Mouse (Mus musculus) erythroblast, adult 5-6 weeks (primary cell): ENCODE data around the gene Fam107b. TPM values are rescaled to one million over a fixed set of nuclear protein-coding genes. Genes with fewer than 3 reads are reported as not detected.
"Not testable (repeated sequence)": the region's sequence is repeated elsewhere in the genome, so short reads cannot be mapped to it uniquely, and the experiment has no call there.

Experiments used
- ATAC-seq: replicated peaks from 2 replicates; pipeline ENCODE4 v1.8.0; 2016; ENCODE audit warnings: moderate number of reproducible peaks, mild to moderate bottlenecking, moderate TSS enrichment, inconsistent platforms; ENCODE audit not compliant: poor library complexity, low FRiP score, severe bottlenecking
- total RNA-seq, 2 experiments: library from RNA; stranded (forward) in 1 of 2; stranded (reverse) in 1 of 2; fragments of 150-400 nt in 1 of 2; fragments of 200-764, 138-1000 nt in 1 of 2; gene quantifications; 2 replicates each; pipeline versions ENCODE4 v1.2.3 to v1.2.4; 2015 to 2017; ENCODE audit warnings: low replicate concordance in 2 of 2

Fam107b gene
- total RNA-seq, 2 experiments from 2014 or later: 136 to 180 TPM

GRCm38 (mm10) chr2:3704311-3705162 lies 134.2 kb downstream of the Fam107b start:
- no peak for ATAC-seq

DNA sequence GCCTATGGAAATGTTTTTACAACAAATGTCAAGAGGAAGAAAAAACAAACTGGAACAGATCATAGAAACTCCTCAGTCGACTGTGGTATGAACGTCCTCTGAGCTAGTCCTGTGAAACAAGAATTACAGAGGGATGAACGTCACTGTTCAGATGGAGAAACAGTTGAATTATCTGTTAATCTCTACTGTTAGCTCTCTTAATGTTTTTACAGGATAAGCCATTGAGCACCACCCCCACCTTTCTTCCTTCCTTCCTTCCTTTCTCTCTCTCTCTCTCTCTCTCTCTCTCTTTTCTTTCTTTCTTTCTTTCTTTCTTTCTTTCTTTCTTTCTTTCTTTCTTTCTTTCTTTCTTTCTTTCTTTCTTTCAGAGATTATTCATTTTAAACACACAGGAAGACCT lies 135.0 kb downstream of the Fam107b start:
- ATAC-seq: not testable (repeated sequence)

GRCm38 (mm10) chr2:3707236-3707635 lies 136.9 kb downstream of the Fam107b start:
- no peak for ATAC-seq

DNA sequence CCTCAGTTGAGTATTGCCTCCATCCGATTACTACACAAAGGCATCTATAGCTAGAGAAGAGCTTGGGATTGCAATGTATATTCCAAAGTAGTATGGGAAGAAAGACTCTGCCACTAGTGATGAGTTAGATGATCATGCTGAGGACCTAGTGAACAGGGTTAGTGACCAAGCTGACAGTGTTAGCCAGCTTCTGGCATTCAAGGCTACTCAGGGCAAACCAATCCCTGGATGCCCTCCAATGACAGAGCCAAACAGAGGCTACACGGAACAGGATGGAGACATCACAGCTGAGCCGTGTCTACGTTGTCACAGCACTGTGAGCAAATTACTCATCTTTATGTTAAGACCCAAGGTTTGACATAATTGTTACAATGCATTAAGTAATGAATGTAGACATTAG lies 138.3 kb downstream of the Fam107b start:
- ATAC-seq: no peak

DNA sequence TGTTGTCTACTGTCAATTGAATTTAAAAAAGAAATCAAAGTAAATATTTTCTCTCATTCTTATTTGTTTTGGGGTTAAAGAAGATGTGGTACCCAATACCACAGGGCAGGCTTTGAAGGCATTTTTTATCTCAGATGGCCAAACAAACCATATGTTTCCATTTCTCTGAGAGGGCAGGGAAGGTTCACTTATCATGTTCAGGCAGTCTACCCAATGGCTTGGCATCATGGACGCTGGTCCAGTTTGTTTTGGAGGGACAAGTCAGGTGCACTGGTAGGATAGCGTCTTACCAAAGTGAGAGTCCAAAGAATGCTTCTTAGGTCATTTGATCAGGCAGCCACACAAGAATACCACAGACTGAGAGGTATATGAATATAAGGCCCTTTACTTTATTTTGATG lies 139.6 kb downstream of the Fam107b start:
- peak; percentile 80 for ATAC-seq

DNA sequence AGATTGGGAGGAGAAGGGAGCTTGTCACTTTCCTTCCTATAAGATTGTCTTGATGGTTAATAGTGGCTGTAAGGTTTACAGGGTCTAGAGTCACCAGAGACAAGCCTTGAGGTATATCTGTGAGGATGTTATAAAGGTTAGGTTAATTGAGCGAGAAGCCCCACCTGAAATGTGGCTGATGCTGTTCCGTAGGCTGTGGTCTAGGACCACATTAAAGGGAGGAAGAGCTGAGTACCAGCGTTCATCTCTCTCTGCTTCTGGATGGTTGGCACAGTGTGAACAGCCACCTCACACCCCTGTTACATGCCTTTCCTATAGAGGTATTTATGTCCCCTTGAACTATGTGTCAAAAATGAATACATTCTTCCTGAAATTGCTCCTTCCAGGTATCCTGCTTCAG lies 140.2 kb downstream of the Fam107b start:
- ATAC-seq: no peak

- 0 out of 2 replicates have a peak, but pooled peaks have one; percentile 4 for ATAC-seq
These were observed 142.2 kb downstream of the Fam107b start for GRCm38 (mm10) chr2:3712369-3713042.

DNA sequence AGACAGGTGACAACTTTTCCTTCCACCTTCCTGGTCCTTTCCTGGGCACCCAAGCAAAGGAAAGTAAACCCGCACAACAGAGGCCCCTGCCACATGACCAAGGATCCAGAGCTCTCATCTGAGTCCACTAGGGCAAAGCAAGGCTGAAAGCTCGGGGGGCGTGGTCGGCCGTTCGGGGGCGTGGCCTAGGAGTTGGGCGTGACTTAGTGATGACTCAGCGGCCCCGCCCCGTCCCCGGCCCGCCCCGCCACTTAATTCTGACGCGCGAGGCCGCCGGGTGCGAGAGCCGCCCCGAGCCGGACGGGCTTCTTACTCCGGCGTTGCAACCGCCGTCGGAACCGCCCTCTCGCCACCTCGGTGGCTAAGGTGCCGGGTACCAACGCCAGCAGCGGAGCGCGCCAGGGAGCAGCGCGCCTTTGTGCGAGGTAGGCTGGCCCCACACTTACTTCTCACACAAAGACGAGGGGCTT lies 143.0 kb downstream of the Fam107b start:
- peak; percentile 79 for ATAC-seq

- no peak for ATAC-seq
These were observed 143.5 kb downstream of the Fam107b start for GRCm38 (mm10) chr2:3713682-3714361.

DNA sequence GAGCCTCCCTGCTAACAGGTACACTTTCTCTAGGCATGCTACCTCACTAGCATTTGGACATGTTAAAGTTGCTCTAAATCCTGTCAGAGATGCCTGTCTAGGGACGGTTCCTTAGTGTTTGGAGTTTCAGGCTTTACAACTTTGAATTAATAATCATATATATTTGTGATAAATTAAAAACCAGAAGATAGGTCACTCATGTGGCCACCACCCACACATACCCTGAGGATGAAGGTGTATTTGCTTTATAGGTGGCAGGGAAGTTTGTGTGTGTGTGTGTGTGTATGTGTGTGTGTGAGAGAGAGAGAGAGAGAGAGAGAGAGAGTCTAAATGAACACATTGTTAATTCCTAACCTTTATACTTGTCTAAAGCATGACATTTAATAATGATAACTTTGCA lies 144.2 kb downstream of the Fam107b start:
- ATAC-seq: no peak

- ATAC-seq: no peak
These were observed 145.1 kb downstream of the Fam107b start for GRCm38 (mm10) chr2:3715424-3715823.

GRCm38 (mm10) chr2:3717268-3717667 lies 147.0 kb downstream of the Fam107b start:
- ATAC-seq: no peak

- ATAC-seq: no peak
These were observed 147.6 kb downstream of the Fam107b start for GRCm38 (mm10) chr2:3717847-3718246.

DNA sequence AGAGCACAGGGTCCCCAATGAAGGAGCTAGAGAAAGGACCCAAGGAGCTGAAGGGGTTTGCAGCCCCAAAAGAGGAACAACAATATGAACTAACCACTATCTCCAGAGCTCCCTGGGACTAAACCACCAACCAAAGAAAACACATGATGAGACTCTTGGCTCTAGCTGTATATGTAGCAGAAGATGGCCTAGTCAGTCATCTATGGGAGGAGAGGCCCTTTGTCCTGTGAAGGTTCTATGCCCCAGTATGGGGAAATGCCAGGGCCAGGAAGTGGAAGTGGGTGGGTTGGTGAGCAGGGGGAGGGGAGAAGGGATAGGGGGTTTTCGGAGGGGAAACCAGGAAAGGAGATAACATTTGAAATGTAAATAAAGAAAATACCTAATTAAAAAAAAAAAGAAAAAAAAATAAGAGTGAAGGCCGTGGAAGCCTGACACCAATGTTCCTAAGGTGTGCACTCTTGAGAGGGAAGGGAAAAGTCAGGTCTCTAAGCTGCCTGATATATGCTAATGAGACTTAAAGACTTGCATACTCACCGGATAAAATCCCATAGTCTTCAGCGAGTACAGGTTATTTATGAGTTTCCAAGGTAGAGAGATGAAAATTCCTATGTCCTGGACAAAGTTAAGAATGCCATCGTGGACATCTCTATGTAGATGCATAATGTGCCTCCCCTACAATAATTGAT lies 149.3 kb downstream of the Fam107b start:
- not testable (repeated sequence) for ATAC-seq

GRCm38 (mm10) chr2:3721107-3721506 lies 150.8 kb downstream of the Fam107b start:
- ATAC-seq: peak; percentile 54; the same call in 1 of the 2 replicates

DNA sequence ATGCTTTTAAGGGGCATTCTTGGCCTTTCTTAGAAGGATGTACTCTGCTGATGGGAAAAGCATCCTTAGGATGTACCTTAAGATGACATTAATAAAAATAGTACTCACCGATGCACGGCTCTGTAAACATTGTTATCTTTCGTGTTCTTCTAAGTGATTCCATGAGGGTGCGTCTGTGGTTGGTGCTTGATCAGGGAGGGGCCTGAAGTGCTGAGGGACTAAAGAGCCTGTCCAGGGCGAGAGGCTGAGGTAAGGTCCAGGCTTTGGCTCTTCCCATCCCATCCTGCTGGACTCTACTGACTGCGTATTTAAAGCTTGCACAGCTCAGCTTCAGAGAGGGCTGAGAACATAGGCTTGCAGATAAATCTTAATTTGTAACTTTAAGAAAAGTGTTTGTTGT lies 151.7 kb downstream of the Fam107b start:
- peak; percentile 58; the same call in 1 of the 2 replicates for ATAC-seq

DNA sequence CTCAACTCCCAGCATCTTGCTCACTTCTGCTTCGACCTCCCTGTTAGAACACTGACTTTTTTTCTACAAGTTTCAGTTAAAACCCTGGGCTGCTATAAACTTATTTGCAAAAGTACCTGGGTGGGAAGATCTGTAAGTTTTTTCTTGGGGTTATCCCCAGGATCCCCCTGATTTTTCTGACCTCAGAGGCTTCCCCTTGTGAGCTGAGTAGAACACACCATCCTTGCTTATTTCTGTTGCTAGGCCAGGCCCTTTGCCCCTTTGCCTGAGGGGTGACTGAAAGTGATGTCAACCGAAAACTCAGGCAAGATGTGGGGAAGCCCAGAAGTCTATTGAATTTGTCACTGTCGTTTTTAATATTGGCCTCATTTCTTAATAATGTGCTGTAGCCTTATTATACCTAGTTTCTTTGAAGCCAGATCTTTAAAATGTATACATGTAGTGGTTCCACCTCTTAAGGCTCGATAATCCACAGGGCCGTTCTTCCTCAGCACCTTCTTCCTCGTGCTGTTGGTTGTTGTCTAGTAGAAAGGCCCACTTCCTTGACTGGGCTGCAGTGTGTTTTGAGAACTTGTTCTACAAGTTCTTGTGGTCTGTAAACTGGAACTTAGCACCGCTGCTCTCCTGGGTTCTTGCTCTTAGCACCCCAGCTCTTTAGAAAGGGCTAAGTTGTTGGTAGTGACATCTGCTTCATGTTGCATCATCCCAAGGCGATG lies 153.3 kb downstream of the Fam107b start:
- ATAC-seq: no peak

DNA sequence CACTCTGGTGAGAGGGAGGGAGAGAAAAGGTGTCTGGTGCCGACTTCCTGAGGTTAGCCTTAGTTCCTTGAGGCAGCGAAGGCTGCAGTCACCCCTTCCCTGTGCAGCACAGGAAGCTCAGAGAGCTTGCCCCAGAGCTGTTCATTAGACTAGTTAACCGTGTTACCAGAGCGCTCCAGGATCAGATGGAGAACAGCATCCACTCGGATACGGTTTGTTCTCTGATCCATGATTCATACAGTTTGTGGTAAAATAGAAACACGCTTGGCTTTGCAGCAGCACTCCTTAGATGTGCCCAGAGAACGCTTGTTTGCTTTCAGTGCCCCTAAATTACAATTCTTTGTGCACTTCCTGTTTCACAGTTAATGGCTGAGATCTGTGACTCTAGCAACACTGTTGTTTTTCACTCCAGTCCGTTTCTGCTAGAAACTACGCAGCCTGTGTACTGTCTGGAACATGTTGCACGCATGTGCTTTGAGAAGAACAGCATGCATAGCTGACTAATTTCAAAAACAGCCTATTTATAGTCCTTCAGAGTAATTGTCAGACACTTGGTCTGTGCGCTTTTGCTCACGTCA lies 156.3 kb downstream of the Fam107b start:
- no peak for ATAC-seq
